Mouse (Mus musculus) liver, postnatal 0 days (tissue): ENCODE results near the gene Slc4a7. TPM values are rescaled to one million over a fixed set of nuclear protein-coding genes. Genes with fewer than 3 reads are reported as not detected.

Experiments
- ATAC-seq: fragments of 200-750 bp; cut with Nextera tagmentation; 2 replicates; pipeline ENCODE4 v1.8.0; 2017; ENCODE audit warnings: mild to moderate bottlenecking, moderate library complexity
- DNase-seq: peaks from one replicate; pipeline ENCODE4 v3.0.0-alpha.2; 2016
- H3K27ac ChIP-seq: fragments of 300-500 bp; sonication (generic); 2 replicates; pipeline ENCODE4 v1.5.1; 2014; ENCODE audit warnings: antibody characterized with exemption, moderate library complexity, mild to moderate bottlenecking, low read depth
- H3K27me3 ChIP-seq: fragments of 300-500 bp; sonication (generic); 2 replicates; pipeline ENCODE4 v1.6.1; 2014; ENCODE audit warnings: low read length, control low read depth, mixed read lengths; ENCODE audit not compliant: insufficient read depth
- H3K36me3 ChIP-seq: fragments of 300-500 bp; sonication (generic); replicated peaks from 2 replicates; pipeline ENCODE4 v1.6.1; 2014; ENCODE audit warnings: mild to moderate bottlenecking, control low read depth, low read length, moderate library complexity, mixed read lengths; ENCODE audit not compliant: insufficient read depth
- H3K4me1 ChIP-seq: fragments of 300-500 bp; sonication (generic); 2 replicates; pipeline ENCODE4 v1.6.1; 2014; ENCODE audit warnings: antibody characterized with exemption, mild to moderate bottlenecking, control low read depth; ENCODE audit not compliant: insufficient read depth
- H3K4me2 ChIP-seq: fragments of 300-500 bp; sonication (generic); 2 replicates; pipeline ENCODE4 v1.6.1; 2014; ENCODE audit warnings: low read depth, mild to moderate bottlenecking, low read length, moderate library complexity, mixed read lengths
- H3K4me3 ChIP-seq: fragments of 300-500 bp; sonication (generic); 2 replicates; pipeline ENCODE4 v1.5.1; 2014; ENCODE audit warnings: low read depth, low read length
- H3K9ac ChIP-seq: fragments of 300-500 bp; sonication (generic); replicated peaks from 2 replicates; pipeline ENCODE4 v1.6.1; 2014; ENCODE audit warnings: mild to moderate bottlenecking, moderate library complexity
- H3K9me3 ChIP-seq: fragments of 300-500 bp; sonication (generic); 2 replicates; pipeline ENCODE4 v1.6.1; 2016; ENCODE audit warnings: mild to moderate bottlenecking, control low read depth, low read length, mixed read lengths
- CTCF ChIP-seq: sonication (generic); IDR thresholded peaks from 2 replicates; pipeline ENCODE4 v1.5.1; 2016; ENCODE audit warnings: antibody characterized with exemption, low read depth
- EP300 ChIP-seq: IDR thresholded peaks from 2 replicates; pipeline ENCODE4 v1.6.1; 2016; ENCODE audit warnings: antibody characterized with exemption, low read depth, mild to moderate bottlenecking
- WGBS: fragments of 180-500 bp; shearing (Covaris S2); extraction: QIAGEN DNeasy Blood & Tissue Kit; methylation state at CpG from one replicate; pipeline ENCODE4 v1.1.7; 2014; ENCODE audit not compliant: insufficient replicate concordance; 5-methylcytosine and 5-hydroxymethylcytosine counted together
- polyA plus RNA-seq: library from polyadenylated mRNA; unstranded; fragments of >200 nt; fragmentation: Nextera tagmentation; extraction: Ambion mirVana; gene quantifications from 2 replicates; pipeline ENCODE4 v1.2.1, GENCODE M21; 2015

Slc4a7 gene
- polyA plus RNA-seq, 1 experiment from 2014 or later = 4.3 TPM

GRCm38 (mm10) chr14:14838109-14838508 lies 136.0 kb downstream of the Slc4a7 start:
- H3K9ac ChIP-seq = no peak overlapping the region
- DNase-seq (no peak), ATAC-seq (no peak)
- no peak overlapping the region for H3K27ac ChIP-seq
- no peaks in the 10 kb centered on the region for H3K36me3 ChIP-seq
- H3K4me2 ChIP-seq = no peak overlapping the region
- 41% methylated on average over 1 of the region's 1 CpGs for WGBS
- H3K4me3 ChIP-seq = no peak overlapping the region
- H3K9me3 ChIP-seq = no peaks in the 10 kb centered on the region
- peaks cover 7% of the 10 kb centered on the region for H3K4me1 ChIP-seq
- TF ChIP-seq EP300 (no peak), CTCF (no peak)
- H3K27me3 ChIP-seq = no peaks in the 10 kb centered on the region

GRCm38 (mm10) chr14:14842734-14843530 lies 140.9 kb downstream of the Slc4a7 start:
- H3K9ac ChIP-seq = no peak overlapping the region
- no peak for TF ChIP-seq CTCF
- no peak overlapping the region for H3K4me3 ChIP-seq
- ATAC-seq (no peak), DNase-seq (no peak)
- no peaks in the 10 kb centered on the region for H3K9me3 ChIP-seq
- H3K27ac ChIP-seq = no peak overlapping the region
- no peaks in the 10 kb centered on the region for H3K36me3 ChIP-seq
- H3K4me2 ChIP-seq = no peak overlapping the region
- H3K27me3 ChIP-seq = no peaks in the 10 kb centered on the region
- no peaks in the 10 kb centered on the region for H3K4me1 ChIP-seq
- 69% methylated on average over 8 of the region's 8 CpGs for WGBS

Other genes starting within 250 kb of the Slc4a7 start
- not detected in 2 replicates for gene Nek10, start 101.1 kb downstream of the Slc4a7 start, polyA plus RNA-seq